Mouse (Mus musculus) cerebellum, postnatal 4 days (tissue): Measurements from ENCODE around the gene Cd22.
A peak's percentile ranks its signal among the peaks of the same experiment; 100 is the strongest.
"Not testable (repeated sequence)": the region's sequence is repeated elsewhere in the genome, so short reads cannot be mapped to it uniquely, and the experiment has no call there.

Experiments
- DNase-seq, 2 experiments: peaks; one replicate each; pipeline ENCODE4 v3.0.0; 2022; ENCODE audit warnings: low spot score in 2 of 2, mixed read lengths in 1 of 2

Cd22 gene

DNA sequence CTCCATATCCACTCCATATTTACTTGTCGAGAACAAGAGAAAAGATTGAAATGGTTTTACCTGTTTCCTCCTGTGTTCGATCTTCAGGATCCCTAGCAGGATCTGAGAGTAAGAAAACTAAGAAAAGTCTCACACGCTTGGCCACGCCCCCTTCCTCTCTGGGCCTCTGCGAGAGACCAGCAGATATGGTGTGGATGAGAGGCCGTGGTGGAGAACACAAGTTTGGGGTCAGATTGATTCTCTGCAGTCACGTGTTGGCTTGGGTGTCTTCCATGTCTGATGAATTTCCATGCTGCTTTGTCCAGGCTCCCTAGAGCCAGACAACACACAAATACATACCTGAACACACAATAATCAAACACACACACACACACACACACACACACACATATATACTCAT, at the start of gene Cd22:
TSS of gene Cd22 (minus strand) at position 167 of the 400 bp plus-strand sequence.
- DNase-seq, result no peak

GRCm38 (mm10) chr7:30924581-30924980, 44.4 kb upstream of the Cd22 start, which contains the start of gene Hamp2:
Gene Hamp2 (minus strand): TSS chr7:30924681.
- DNase-seq, result not testable (repeated sequence)

GRCm38 (mm10) chr7:30924071-30924470, 43.9 kb upstream of the Cd22 start:
- DNase-seq, result no peak

GRCm38 (mm10) chr7:30922490-30922889, 42.3 kb upstream of the Cd22 start:
- not testable (repeated sequence) for DNase-seq

- DNase-seq, result no peak
Observed at GRCm38 (mm10) chr7:30920217-30920616, 40.1 kb upstream of the Cd22 start.

- no peak for DNase-seq
Observed at GRCm38 (mm10) chr7:30917219-30917618, 37.1 kb upstream of the Cd22 start.

GRCm38 (mm10) chr7:30916713-30917112, 36.6 kb upstream of the Cd22 start:
- DNase-seq, result no peak

DNA sequence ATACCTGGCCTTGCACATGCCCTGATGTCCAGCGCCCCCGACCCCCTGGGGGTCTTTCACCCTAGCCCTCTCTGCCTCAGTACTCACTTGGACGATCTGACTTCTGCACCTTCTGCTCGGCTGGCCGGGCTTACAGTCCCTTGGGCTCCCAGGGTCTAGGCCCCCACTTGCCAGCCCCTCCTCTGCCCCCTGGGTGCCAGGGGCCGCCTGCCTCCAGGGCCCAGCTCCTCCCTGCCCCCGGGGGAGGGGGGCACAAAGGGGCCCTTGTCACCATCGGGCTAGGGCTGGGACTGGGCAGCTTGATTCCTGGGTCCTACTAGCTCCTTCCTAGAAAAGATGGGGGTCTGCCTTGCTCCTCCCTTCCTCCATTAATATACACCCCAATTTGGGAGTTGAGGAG, 34.6 kb upstream of the Cd22 start, which contains the start of gene Mag:
TSS of gene Mag (minus strand) at position 142 of the 400 bp plus-strand sequence.
- DNase-seq, result no peak

GRCm38 (mm10) chr7:30909773-30910172, 29.6 kb upstream of the Cd22 start:
- DNase-seq, result no peak

DNA sequence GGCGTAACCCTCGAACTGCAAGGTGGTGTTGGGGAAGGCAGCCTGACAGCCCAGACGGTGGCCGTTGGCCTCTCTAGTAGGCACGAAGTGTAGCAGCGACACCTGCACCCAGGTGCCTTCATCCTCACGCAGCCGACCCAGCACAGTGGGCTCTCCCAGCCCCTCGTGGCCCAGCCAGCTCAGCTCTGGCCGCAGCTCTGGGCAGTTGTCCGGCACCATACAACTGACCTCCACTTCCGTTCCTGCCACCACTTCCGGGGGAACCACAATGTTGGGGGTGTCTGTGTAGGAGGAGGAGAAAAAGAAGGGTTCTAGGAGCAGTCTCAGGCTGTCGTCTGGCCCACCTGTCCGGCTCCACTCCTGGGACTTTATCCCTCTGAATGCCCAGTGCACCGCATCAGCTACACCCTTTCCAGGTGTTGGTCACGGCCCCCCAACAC, 28.9 kb upstream of the Cd22 start:
- DNase-seq, result no peak

DNA sequence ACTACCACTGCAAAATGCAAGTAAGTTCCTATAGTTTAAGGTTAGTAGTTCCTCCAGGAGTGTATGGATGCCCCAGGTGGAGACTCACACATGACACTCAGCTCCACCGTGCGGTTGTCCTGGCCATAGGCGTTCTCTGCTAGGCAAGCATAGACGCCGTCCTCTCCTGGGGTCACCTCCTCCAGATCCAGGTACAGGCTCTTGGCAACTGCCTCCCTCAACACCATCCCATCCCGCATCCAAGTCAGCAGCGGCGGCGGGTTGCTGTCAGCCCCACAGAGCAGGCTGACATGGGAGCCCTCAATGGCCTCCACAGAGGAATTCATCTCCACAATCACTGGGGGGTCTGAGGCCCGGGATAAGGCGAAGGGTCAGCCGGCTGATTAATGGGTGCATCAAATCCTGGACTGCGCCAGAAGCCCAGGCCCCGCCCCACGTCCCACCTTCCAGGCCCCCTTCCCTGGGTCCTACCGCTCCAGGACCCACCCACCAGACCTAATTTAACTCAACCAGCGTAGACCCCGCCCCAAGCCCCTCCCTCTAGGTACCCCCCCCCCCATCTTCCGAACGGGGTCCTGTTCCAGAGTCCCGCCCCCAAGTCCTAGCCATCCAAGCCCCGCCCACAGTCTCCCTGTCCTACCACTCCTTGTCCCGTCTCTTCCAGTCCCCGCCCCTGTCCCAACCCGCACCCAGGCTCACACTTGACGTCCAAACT, 28.3 kb upstream of the Cd22 start:
- no peak for DNase-seq

DNA sequence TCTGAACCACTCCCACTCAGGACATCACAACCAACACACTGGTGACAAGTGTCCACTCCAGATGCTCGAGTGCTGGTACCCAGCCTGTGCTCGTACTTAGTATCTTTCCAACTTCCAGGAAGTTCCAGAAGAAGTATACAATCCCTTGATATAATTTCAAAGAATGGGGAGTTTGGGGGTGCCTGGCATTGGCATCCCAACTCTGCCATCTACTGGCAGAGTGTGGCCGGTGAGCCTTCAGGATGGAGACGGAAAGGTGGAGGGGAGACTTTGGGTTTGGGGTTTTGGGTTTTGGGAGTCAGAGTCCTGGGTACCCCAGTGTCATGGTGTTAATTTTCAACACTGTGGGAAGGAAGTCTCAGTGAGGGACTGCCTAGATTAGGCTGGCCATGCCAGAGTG, 23.9 kb upstream of the Cd22 start:
- DNase-seq, result no peak

DNA sequence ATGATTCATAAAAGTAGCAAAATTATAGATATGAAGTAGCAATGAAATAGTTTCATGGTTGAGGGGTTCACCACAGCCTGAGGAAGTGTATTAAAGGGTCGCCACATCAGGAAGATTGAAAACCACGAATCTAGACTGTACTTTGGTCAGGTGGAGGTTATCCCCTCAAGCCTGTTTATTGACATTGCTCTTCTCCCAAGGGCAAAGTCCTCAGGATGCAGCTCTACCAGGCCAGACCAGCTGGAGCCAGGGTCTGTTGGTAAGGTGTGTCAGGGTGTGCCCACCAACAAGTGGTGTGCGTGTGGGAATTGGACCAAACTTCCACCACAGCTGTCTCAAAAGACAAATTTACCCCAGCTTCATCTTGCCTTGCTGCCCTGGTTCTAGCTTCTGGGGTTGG, 15.1 kb upstream of the Cd22 start:
- no peak for DNase-seq

DNA sequence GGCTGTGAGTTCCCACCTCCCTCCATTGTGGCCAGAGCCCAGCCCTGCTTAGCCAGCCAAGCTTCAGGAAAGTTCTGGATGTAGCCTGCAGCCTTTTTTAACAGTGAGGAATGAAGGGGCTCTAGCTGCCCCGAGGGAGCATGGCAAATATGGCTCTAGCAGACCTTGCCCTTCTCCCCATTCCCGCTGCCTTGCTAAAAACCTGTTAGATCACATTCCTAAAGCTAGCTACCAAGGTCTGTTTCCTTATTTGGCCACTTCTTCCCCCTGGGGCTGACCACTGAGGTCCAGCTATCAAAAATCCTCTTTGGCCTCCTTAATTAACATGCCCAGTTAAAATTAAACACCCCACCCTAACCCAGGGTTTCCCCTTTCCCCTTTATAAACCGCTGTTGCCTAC, 12.4 kb upstream of the Cd22 start:
- no peak for DNase-seq

DNA sequence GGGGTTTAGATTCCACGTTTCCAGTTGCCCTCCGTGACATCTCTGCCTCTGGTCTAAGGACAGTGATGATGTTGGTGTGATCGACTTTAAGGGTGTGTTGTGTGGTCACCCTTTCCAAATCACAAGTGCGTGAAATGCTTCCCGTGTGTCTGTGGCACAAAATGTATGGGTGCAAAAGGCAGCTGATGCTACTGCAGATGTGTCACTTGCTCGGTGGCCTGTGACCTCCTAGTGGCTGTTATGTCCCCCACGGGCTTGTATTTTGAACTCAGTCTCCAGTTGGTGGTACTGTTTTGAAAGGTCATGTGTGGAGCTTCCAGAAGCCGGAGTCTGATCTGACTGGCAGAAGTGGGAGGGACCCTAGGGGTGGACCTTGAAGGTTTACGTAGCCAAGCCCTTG, 11.6 kb upstream of the Cd22 start:
- no peak for DNase-seq

DNA sequence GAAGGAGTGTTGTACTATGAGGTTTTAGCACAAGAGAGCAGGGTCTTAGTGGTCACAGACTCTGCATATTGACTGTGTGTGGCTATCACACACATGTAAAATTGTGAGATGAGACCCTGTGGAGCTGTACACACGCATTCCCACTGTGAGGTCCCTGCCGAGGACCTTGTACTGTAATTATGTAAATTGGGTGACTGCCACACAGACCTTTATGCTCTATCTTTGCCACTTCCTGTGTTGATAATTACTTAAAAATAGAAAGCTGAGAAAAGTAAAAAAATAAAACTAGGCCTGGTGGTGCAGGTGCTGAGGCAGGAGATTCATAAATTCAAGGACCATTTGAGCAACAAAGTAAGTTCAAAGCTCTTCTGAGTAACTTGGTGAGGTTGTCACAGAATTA, 10.5 kb upstream of the Cd22 start:
- no peak for DNase-seq

GRCm38 (mm10) chr7:30888786-30889185, 8.6 kb upstream of the Cd22 start:
- no peak for DNase-seq

GRCm38 (mm10) chr7:30887568-30888188, 7.5 kb upstream of the Cd22 start:
- DNase-seq, result no peak

DNA sequence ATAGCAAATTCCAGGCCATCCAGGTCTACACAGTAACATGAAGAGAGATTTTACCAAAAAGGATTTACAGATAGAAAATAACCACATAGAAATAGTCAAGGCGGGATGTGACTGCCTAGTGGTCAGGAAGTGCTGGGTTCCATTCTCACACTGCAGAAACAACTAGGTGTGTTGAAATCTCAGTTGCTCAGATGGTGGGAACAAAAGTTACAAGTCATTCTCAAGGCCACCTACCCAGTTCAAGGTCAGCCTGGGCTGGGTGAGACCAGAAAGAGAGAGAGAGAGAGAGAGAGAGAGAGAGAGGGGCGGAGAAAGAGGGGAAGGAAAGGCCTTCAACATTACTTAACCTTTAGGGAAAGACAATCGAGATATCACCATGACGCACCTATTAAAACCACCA, 6.7 kb upstream of the Cd22 start:
- no peak for DNase-seq

- DNase-seq, result no peak
Observed at GRCm38 (mm10) chr7:30884047-30884446, 3.9 kb upstream of the Cd22 start.

- DNase-seq, result no peak
Observed at GRCm38 (mm10) chr7:30881367-30881766, 1.2 kb upstream of the Cd22 start.

GRCm38 (mm10) chr7:30878950-30879349, 1.2 kb downstream of the Cd22 start:
- DNase-seq, result no peak

DNA sequence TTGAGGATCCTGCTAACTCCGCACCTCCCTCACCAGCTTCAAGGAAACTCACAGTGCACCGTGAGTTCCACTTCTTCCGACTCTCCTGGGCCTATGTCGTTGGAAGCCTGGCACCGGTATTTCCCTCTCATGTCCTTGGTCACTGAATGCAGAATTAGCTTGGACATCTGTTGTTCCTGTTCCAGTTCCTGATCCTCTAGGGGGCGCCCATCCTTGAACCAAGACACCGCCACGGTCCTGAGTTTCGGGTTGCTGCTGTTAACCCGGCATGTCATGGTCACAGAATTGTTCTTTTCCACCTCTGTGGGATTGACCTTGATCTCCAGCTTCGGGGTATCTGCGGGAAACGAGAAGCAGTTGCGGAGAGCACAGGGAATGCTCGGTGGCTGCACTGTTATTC, 7.1 kb downstream of the Cd22 start:
- DNase-seq, result peak in 1 of 2 experiments; percentile 76
